Mouse (Mus musculus): ENCODE measurements at regions not wholly inside any gene's neighbourhood (a gene's known extent, or its start where the extent isn't known, plus 50 kb on each side); places are given as distances from the start of the nearest gene placed in this dataset.
"Not testable (repeated sequence)": the region's sequence is repeated elsewhere in the genome, so short reads cannot be mapped to it uniquely, and the experiment has no call there.

DNA sequence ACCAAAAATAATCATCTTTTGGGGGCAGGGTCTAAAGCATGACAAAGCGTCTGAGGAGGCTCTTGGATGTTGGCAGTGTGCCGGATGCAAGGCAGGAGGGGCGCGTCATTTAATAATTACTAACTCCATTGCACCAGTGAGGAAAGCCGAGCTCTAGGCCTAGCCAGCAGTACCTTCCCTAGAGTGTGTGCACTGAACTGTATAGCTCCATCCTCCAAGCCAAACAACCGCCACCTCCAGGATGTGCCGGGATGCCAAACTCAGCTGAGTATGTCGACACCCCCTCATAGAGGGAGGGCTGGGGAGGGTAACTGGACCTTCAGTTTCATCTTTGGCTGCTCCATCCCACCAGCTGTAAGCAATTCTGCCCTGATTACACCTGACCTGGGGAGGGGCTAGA lies 171.9 kb downstream of the Katnal1 start:
- no peak overlapping the region for H3K27ac ChIP-seq
- WGBS (ENCODE audit: missing documents) = 92% methylated on average over 8 of the region's 8 CpGs
- H3K4me3 ChIP-seq (ENCODE audit: inconsistent target) = no peak overlapping the region
- no peaks in the 10 kb centered on the region for H3K36me3 ChIP-seq (ENCODE audit: inconsistent target)
- no peaks in the 10 kb centered on the region for H3K79me2 ChIP-seq (ENCODE audit: inconsistent target)

DNA sequence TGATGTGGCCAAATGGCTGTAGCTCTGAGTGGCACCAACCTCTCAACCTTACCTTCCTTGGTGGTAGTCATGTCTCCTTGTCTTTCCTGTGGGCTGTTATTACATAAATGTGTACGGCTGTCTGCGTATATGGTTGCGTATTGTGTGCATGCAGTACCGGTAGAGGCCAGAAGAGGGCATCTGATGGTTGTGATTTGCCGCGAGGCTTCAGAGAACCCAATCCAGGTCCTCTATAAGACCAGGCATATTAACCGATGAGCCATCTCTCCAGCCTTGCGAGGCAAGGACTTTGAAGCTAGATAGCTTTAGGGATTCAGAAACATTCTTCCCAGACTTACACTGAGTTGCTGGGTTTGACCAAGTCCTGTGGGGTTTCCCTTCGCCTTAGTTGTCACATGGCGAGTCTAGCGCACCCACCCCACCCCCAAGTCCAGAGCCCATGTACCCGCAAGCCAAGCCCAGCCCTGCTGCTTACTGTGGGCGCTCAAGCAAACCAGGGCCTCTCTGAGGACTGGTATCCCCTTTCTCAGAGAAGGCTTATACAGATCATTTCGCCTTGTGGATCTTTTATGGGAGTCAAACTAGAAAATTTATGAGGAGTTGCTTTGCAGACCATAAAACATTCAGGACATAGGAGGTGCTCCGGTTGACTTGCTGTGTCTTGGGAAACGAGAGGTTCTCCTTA lies 172.7 kb downstream of the Katnal1 start:
- WGBS (ENCODE audit: missing documents) = 91% methylated on average over 16 of the region's 16 CpGs
- H3K4me3 ChIP-seq (ENCODE audit: inconsistent target) = no peak overlapping the region
- H3K79me2 ChIP-seq (ENCODE audit: inconsistent target) = no peaks in the 10 kb centered on the region
- no peak overlapping the region for H3K27ac ChIP-seq
- no peaks in the 10 kb centered on the region for H3K36me3 ChIP-seq (ENCODE audit: inconsistent target)

- Histone ChIP-seq H3K79me2 (ENCODE audit: inconsistent target) (no peaks in the 10 kb centered on the region), H3K4me3 (ENCODE audit: inconsistent target) (no peak overlapping the region), H3K36me3 (ENCODE audit: inconsistent target) (no peaks in the 10 kb centered on the region), H3K27ac (no peak overlapping the region)
- WGBS (ENCODE audit: missing documents) = 95% methylated on average over 8 of the region's 8 CpGs
Observed at GRCm38 (mm10) chr5:148755807-148756206, 173.3 kb downstream of the Katnal1 start.

DNA sequence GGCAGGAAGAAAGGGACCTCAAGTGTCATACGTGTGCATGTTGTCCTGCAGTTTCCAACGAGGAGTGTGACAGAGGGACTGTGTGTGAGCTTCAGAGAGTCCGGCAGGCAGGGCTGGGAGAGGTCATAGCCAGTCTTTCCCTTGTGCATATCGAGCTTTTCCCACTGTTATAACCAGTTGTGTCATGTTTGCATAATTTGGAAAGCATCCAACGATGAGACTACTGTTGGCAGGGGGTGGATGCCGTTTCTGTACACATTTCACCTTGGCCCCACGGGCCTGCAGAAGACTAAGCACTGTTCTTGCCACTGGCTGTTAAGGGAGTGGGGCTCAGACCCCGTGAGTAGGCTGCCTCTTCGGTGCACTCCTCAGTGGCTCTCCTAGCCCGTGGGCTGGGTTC lies 174.2 kb downstream of the Katnal1 start:
- Histone ChIP-seq H3K4me3 (ENCODE audit: inconsistent target) (no peak overlapping the region), H3K27ac (no peak overlapping the region)

GRCm38 (mm10) chr5:148754363-148754762 lies 174.8 kb downstream of the Katnal1 start:
- Histone ChIP-seq H3K79me2 (ENCODE audit: inconsistent target) (no peaks in the 10 kb centered on the region), H3K36me3 (ENCODE audit: inconsistent target) (no peaks in the 10 kb centered on the region), H3K4me3 (ENCODE audit: inconsistent target) (no peak overlapping the region), H3K27ac (no peak overlapping the region)
- WGBS (ENCODE audit: missing documents) = 93% methylated on average over 6 of the region's 6 CpGs

More for the DNA sequence above, 174.2 kb downstream of the Katnal1 start:
- WGBS (ENCODE audit: missing documents) = 93% methylated on average over 9 of the region's 10 CpGs
- no peaks in the 10 kb centered on the region for H3K36me3 ChIP-seq (ENCODE audit: inconsistent target)
- no peaks in the 10 kb centered on the region for H3K79me2 ChIP-seq (ENCODE audit: inconsistent target)

GRCm38 (mm10) chr5:148753457-148753856 lies 175.7 kb downstream of the Katnal1 start:
- 91% methylated on average over 4 of the region's 4 CpGs for WGBS (ENCODE audit: missing documents)
- H3K79me2 ChIP-seq (ENCODE audit: inconsistent target) = no peaks in the 10 kb centered on the region
- H3K4me3 ChIP-seq (ENCODE audit: inconsistent target) = no peak overlapping the region

DNA sequence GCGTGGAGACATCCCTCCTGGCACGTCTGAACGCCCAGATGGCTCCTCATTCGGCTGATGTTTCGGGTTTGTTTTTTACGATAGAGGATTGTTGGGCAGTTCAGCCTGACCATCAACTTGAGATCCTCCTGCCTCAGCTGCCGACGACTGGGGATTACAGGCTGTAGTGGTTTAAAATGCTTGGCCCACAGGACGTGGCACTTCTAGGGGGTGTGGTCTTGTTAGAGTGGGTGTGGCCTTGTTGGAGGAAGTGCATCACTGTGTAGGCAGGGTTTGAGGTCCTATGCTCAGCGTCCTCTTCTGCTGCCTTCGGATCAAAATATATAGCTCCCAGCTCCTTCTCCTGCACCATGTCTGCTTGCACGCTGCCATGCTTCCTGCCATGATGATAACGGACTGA lies 177.1 kb downstream of the Katnal1 start:
- H3K27ac ChIP-seq = no peak overlapping the region
- no peak overlapping the region for H3K4me3 ChIP-seq (ENCODE audit: inconsistent target)
- H3K36me3 ChIP-seq (ENCODE audit: inconsistent target) = no peaks in the 10 kb centered on the region
- 94% methylated on average over 13 of the region's 13 CpGs for WGBS (ENCODE audit: missing documents)
- H3K79me2 ChIP-seq (ENCODE audit: inconsistent target) = no peaks in the 10 kb centered on the region

More at GRCm38 (mm10) chr5:148753457-148753856, 175.7 kb downstream of the Katnal1 start:
- Histone ChIP-seq H3K36me3 (ENCODE audit: inconsistent target) (no peaks in the 10 kb centered on the region), H3K27ac (no peak overlapping the region)

- WGBS (ENCODE audit: missing documents) = 94% methylated on average over 16 of the region's 16 CpGs
- H3K4me3 ChIP-seq (ENCODE audit: inconsistent target) = no peak overlapping the region
Observed at GRCm38 (mm10) chr5:148750002-148750734, 179.0 kb downstream of the Katnal1 start.

GRCm38 (mm10) chr5:148747972-148748764 lies 181.0 kb downstream of the Katnal1 start:
- 95% methylated on average over 21 of the region's 21 CpGs for WGBS (ENCODE audit: missing documents)
- Histone ChIP-seq H3K36me3 (ENCODE audit: inconsistent target) (no peaks in the 10 kb centered on the region), H3K4me3 (ENCODE audit: inconsistent target) (no peak overlapping the region), H3K27ac (no peak overlapping the region), H3K79me2 (ENCODE audit: inconsistent target) (no peaks in the 10 kb centered on the region)

More at GRCm38 (mm10) chr5:148750002-148750734, 179.0 kb downstream of the Katnal1 start:
- Histone ChIP-seq H3K27ac (no peak overlapping the region), H3K36me3 (ENCODE audit: inconsistent target) (no peaks in the 10 kb centered on the region), H3K79me2 (ENCODE audit: inconsistent target) (no peaks in the 10 kb centered on the region)

GRCm38 (mm10) chr5:148747549-148747948 lies 181.6 kb downstream of the Katnal1 start:
- 79% methylated on average over 3 of the region's 3 CpGs for WGBS (ENCODE audit: missing documents)

DNA sequence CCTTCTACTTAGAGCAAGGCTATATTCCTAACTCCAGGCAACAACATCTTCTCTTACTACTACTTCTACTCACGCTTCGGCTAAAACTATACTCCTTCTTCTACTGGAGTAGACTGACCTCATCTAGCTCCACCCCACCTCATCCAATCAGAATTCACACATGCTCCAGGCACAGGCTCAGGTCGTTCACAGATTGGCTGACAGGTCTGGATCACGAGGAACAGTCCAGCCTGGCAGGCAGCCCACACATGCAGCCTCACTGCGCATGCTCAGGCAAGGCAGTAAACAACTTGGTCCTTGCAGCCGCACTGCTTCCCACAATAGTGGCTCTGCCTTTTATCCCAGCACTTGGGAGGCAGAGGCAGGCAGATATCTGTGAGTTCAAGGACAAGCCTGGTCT lies 182.4 kb downstream of the Katnal1 start:
- H3K79me2 ChIP-seq (ENCODE audit: inconsistent target); H3K4me3 ChIP-seq (ENCODE audit: inconsistent target); H3K27ac ChIP-seq; H3K36me3 ChIP-seq (ENCODE audit: inconsistent target): not testable (repeated sequence)
- WGBS (ENCODE audit: missing documents) = 78% methylated on average over 6 of the region's 6 CpGs

More at GRCm38 (mm10) chr5:148747549-148747948, 181.6 kb downstream of the Katnal1 start:
- Histone ChIP-seq H3K4me3 (ENCODE audit: inconsistent target) (no peak overlapping the region), H3K79me2 (ENCODE audit: inconsistent target) (no peaks in the 10 kb centered on the region), H3K36me3 (ENCODE audit: inconsistent target) (no peaks in the 10 kb centered on the region), H3K27ac (no peak overlapping the region)

DNA sequence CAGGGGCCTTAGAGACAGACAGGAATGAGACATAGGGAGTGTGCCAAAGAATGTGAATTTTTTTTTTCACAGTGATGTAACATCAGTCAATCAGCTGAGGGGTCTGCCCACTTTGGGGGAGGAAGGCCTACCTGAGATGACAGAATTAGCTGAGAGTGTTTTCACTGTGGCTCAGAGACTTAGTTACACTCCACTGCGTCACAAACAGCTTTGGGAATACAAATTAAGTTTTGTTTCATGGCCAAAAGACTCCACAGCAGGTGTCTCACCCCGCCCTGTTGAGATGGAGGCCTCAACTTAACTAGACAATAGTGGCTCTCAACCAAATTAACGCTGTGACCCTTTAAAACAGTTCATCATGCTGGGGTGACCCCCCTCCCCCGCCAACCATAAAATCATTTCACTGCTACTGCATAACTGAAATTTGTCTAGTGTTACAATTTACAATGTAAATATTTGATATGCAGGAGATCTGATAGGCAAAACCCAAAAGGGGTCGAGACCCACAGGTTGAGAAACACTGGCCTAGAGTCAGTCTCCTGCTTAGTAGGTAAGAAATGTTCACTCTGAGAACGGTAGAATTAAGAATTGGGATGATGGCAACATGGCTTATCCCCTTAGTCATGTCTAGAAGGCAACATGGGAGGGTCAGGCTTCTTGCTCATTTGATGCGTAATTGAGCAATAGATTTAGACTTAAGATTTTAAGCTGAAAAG lies 184.3 kb downstream of the Katnal1 start:
- Histone ChIP-seq H3K79me2 (ENCODE audit: inconsistent target) (no peaks in the 10 kb centered on the region), H3K27ac (no peak overlapping the region), H3K4me3 (ENCODE audit: inconsistent target) (no peak overlapping the region), H3K36me3 (ENCODE audit: inconsistent target) (no peaks in the 10 kb centered on the region)
- WGBS (ENCODE audit: missing documents) = 97% methylated on average over 7 of the region's 7 CpGs

GRCm38 (mm10) chr5:148742158-148742835 lies 186.8 kb downstream of the Katnal1 start:
- Histone ChIP-seq H3K4me3 (ENCODE audit: inconsistent target) (no peak overlapping the region), H3K36me3 (ENCODE audit: inconsistent target) (no peaks in the 10 kb centered on the region), H3K79me2 (ENCODE audit: inconsistent target) (no peaks in the 10 kb centered on the region), H3K27ac (peak overlapping the region; percentile 73; the same call in 1 of the 2 replicates)
- WGBS (ENCODE audit: missing documents) = 98% methylated on average over 8 of the region's 8 CpGs
